Mouse (Mus musculus): ENCODE measurements around the gene Ccr10. TPM values are rescaled to one million over a fixed set of nuclear protein-coding genes. Genes with fewer than 3 reads are reported as not detected.

Ccr10 gene
- polyA plus RNA-seq, 1 experiment = 0.02 TPM

DNA sequence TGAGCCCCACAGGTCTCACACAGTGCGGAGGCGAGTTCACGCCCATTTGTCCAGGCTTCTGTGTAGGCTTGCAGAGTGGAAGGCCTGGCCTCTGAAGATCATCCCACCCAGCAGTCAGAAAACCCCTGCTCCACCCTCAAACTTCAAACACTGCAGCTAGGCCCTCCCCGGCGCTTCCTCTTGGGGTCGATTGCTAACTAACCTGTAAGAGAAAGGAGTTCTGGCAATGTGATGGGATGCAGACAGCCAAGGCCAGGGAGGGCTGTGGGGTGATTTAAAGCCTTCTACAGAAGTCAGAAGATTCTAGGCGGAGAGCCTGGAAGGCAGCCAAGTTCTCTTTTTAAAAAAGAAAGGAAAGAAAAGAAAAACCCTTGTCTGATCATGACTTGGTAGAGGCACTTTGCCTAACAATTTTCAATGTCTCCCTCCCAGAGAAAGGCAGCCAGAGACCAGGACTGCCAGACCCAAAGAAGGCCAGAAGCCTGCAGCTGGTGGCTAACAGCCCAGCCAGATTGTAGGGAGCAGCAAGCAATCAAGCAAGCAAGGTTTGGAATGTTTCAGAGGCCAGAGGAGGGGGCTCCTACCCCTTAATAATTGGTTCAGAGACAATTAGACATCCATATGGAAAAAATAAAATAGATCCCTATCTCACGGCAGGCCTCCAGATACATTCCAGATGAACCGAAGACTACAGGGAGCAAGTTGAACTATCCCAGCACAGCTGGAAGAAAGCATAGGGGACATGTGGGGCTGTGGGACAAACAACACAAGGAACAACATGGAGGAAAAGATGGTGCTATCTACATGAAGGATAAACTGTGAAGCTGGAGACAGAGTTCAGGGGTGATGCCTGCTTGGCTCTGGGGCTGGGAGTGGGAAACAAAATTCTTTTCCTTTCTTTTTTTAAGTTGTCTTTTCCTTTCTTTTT is 25.8 kb downstream of the Ccr10 start:
- Histone ChIP-seq H3K36me3 (ENCODE audit: control insufficient read depth) (no peaks in the 10 kb centered on the region), H3K4me3 (replicated peaks) (no peak overlapping the region)
- TF ChIP-seq TAL1 (IDR thresholded peaks at IDR 0.05; ENCODE audit: low read length) (no peak), GATA1 (IDR thresholded peaks at IDR 0.05; ENCODE audit: low read length) (no peak)

DNA sequence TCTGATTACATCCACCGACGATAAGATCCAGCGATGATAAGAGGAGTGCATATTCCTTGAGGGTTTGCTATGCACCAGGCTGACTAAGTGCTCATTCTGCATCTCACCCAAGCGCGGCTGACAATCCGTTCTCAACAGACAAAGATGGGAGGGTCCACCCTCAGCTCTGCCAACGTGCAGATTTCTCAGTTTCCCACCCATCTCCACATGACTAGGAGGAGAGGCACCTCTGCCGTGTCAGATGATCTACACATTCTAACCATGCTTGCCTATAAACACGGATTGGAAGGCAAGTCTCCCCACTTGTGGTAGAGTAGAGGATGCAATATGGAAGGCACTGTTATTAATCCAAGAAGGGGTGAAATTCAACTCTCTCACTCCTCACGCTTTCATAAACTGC is 26.5 kb downstream of the Ccr10 start:
- H3K4me3 ChIP-seq (replicated peaks) = no peak overlapping the region
- no peaks in the 10 kb centered on the region for H3K9me3 ChIP-seq (ENCODE audit: control insufficient read depth, low read length)
- peaks cover 21% of the 10 kb centered on the region for H3K27me3 ChIP-seq (ENCODE audit: control insufficient read depth)
- H3K36me3 ChIP-seq (ENCODE audit: control insufficient read depth) = no peaks in the 10 kb centered on the region
- peaks cover under 1% of the 10 kb centered on the region for H3K4me1 ChIP-seq (ENCODE audit: control insufficient read depth)
- TF ChIP-seq TAL1 (IDR thresholded peaks at IDR 0.05; ENCODE audit: low read length) (no peak), GATA1 (IDR thresholded peaks at IDR 0.05; ENCODE audit: low read length) (no peak)

More for the DNA sequence above, 25.8 kb downstream of the Ccr10 start:
- Histone ChIP-seq H3K27me3 (ENCODE audit: control insufficient read depth) (peaks cover 17% of the 10 kb centered on the region), H3K4me1 (ENCODE audit: control insufficient read depth) (no peaks in the 10 kb centered on the region), H3K9me3 (ENCODE audit: control insufficient read depth, low read length) (no peaks in the 10 kb centered on the region)

DNA sequence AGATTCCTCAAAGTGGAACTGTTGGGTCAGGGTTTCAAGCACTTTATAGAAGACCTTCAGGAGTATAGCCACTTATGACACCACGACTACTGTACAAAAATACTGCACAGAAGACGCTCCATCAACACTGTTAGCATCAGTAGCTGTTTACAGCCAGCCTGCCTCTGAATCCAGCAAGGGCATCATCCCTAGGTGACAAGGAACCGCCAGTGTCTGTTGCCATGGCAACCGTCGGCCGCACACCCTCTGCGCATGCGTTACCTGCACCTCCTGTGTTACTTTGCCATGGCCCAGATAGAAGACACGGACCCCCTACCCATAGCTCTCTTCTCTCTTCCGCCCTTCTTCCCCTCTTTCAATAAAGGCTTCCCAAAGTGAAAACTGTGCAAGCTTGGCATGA is 28.9 kb downstream of the Ccr10 start:
- H3K36me3 ChIP-seq (ENCODE audit: control insufficient read depth) = no peaks in the 10 kb centered on the region
- H3K9me3 ChIP-seq (ENCODE audit: control insufficient read depth, low read length) = no peaks in the 10 kb centered on the region
- peaks cover 2% of the 10 kb centered on the region for H3K4me1 ChIP-seq (ENCODE audit: control insufficient read depth)
- H3K27me3 ChIP-seq (ENCODE audit: control insufficient read depth) = peaks cover 37% of the 10 kb centered on the region
- no peak overlapping the region for H3K4me3 ChIP-seq (replicated peaks)
- TF ChIP-seq TAL1 (IDR thresholded peaks at IDR 0.05; ENCODE audit: low read length) (no peak), GATA1 (IDR thresholded peaks at IDR 0.05; ENCODE audit: low read length) (no peak)

DNA sequence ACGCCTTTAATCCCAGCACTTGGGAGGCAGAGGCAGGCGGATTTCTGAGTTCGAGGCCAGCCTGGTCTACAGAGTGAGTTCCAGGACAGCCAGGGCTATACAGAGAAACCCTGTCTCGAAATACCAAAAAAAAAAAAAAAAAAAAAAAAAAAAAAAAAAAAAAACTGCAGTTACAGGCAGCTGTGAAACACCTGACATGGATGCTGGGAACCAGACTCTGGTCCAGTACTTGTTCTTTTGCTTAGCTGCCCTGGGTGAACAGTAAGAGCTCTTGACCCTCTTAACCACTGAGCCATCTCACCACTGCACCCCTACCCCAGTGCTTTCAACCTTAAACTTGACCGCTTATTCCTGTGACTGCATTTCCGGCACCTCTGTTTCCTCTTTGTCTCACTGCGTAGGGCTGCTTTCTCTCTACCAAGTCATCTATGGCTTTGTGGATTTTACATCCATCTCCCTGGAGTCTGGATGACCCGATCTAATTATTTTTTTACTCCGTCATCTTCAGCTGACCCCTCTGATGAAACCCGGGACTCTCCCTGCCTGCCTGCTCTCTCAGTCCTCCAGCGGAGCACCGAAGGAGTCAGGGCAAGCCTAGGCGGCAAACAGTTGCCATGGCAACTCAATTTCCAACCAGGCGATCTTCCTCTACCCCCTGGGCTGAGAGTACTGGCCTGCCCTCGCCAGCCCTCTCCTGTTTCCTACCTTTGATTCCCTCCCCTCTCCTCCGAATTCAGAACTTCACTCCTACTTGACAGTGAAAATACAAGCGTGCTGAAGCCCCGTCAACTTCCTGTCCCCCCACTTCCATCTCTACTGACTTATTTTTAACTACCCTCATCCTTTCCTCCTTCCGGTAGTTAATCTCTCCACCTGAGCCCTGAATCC is 31.7 kb downstream of the Ccr10 start:
- peaks cover 57% of the 10 kb centered on the region for H3K27me3 ChIP-seq (ENCODE audit: control insufficient read depth)
- peaks cover 6% of the 10 kb centered on the region for H3K4me1 ChIP-seq (ENCODE audit: control insufficient read depth)
- H3K36me3 ChIP-seq (ENCODE audit: control insufficient read depth) = no peaks in the 10 kb centered on the region
- no peak overlapping the region for H3K4me3 ChIP-seq (replicated peaks)
- TF ChIP-seq GATA1 (IDR thresholded peaks at IDR 0.05; ENCODE audit: low read length) = no peak
- no peak for TF ChIP-seq TAL1 (IDR thresholded peaks at IDR 0.05; ENCODE audit: low read length)
- H3K9me3 ChIP-seq (ENCODE audit: control insufficient read depth, low read length) = no peaks in the 10 kb centered on the region

DNA sequence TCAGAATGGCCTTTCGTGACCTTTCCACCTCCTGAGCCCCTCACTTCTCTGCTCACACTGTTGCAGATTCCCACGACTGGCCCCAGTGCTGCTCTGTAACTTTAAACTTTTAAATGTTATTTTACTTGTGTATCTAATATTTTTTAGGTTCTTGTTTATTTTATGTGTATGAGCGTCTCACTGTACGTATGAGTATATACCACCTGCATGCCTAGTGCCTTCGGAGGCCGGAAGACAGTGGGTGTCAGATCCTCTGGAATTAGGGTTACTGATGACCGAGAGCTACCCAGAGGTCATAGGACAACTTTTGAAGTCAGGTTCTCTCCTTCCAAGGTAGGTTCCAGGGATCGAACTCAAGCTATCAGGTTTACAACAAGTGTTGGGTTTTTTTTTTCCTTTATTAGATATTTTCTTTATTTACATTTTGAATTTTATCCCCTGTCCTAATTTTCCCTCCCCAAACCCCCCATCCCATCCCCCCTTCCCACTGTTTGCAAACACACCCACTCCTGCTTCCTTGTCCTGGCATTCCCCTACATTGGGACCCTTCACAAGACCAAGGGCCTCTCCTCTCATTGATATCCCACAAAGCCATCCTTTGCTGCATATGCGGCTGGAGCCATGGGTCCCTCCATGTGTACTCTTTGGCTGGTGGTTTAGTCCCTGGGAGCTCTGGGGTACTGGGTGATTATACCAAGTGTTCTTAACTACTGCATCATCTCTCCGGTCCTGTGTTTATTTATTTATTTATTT is 32.9 kb downstream of the Ccr10 start:
- no peak for TF ChIP-seq GATA1 (IDR thresholded peaks at IDR 0.05; ENCODE audit: low read length)
- TF ChIP-seq TAL1 (IDR thresholded peaks at IDR 0.05; ENCODE audit: low read length) = no peak
- Histone ChIP-seq H3K27me3 (ENCODE audit: control insufficient read depth) (peaks cover 66% of the 10 kb centered on the region), H3K4me3 (replicated peaks) (no peak overlapping the region), H3K9me3 (ENCODE audit: control insufficient read depth, low read length) (no peaks in the 10 kb centered on the region), H3K36me3 (ENCODE audit: control insufficient read depth) (no peaks in the 10 kb centered on the region), H3K4me1 (ENCODE audit: control insufficient read depth) (peaks cover 7% of the 10 kb centered on the region)

DNA sequence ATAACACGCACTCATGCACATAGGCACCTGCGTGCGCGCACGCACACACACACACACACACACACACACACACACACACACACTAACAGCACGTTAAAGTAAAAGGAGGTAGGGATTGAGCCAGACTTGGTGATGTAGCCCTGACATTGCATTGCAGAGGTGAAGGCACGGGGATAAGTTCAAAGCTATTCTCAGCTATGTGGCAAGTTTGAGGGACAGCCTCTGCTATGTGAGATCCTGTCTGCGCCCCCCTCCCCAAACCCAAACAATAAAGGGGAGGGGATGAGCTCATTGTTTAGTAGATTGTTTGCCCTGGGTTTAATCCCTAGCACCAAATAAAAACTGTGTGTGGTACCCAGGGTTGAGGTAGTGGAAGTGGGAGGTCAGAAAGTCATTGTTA is 34.2 kb downstream of the Ccr10 start:
- Histone ChIP-seq H3K4me3 (replicated peaks) (no peak overlapping the region), H3K27me3 (ENCODE audit: control insufficient read depth) (peaks cover 66% of the 10 kb centered on the region), H3K36me3 (ENCODE audit: control insufficient read depth) (no peaks in the 10 kb centered on the region), H3K9me3 (ENCODE audit: control insufficient read depth, low read length) (no peaks in the 10 kb centered on the region), H3K4me1 (ENCODE audit: control insufficient read depth) (peaks cover 7% of the 10 kb centered on the region)
- TF ChIP-seq TAL1 (IDR thresholded peaks at IDR 0.05; ENCODE audit: low read length) (no peak), GATA1 (IDR thresholded peaks at IDR 0.05; ENCODE audit: low read length) (no peak)

DNA sequence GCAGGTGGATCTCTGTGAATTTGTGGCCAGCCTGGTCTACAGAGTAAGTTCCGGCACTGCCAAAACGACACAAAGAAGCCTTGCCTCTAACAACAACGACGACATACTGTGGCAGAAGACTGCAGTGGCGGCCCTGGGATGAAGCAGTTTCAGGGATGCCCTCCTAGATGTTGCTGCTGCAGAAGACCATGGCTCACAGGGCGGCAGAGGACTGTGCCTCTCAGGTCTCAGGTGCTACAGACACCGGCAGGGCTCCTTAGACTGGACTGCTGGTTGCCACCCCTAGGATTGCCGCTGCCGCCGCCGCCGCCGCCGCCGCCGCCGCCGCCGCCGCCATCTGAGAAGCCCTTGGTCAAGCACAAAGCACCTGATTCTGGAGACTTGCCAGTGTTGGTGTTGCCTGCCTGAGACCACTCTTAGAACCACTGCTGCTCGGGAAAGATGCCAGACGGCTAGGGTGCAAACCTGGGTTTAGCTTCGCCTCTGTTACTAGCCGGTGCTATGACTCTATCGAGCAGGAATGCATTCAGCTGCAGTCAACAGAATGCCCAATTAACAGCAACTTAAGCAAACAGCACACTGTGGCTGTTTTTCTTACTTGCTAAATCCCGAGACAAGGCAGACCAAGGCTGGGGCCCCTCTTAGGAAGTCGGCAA is 35.0 kb downstream of the Ccr10 start:
- Histone ChIP-seq H3K4me3 (replicated peaks) (no peak overlapping the region), H3K27me3 (ENCODE audit: control insufficient read depth) (peaks cover 66% of the 10 kb centered on the region), H3K4me1 (ENCODE audit: control insufficient read depth) (peaks cover 7% of the 10 kb centered on the region), H3K36me3 (ENCODE audit: control insufficient read depth) (no peaks in the 10 kb centered on the region), H3K9me3 (ENCODE audit: control insufficient read depth, low read length) (no peaks in the 10 kb centered on the region)
- TF ChIP-seq TAL1 (IDR thresholded peaks at IDR 0.05; ENCODE audit: low read length) (no peak), GATA1 (IDR thresholded peaks at IDR 0.05; ENCODE audit: low read length) (no peak)

DNA sequence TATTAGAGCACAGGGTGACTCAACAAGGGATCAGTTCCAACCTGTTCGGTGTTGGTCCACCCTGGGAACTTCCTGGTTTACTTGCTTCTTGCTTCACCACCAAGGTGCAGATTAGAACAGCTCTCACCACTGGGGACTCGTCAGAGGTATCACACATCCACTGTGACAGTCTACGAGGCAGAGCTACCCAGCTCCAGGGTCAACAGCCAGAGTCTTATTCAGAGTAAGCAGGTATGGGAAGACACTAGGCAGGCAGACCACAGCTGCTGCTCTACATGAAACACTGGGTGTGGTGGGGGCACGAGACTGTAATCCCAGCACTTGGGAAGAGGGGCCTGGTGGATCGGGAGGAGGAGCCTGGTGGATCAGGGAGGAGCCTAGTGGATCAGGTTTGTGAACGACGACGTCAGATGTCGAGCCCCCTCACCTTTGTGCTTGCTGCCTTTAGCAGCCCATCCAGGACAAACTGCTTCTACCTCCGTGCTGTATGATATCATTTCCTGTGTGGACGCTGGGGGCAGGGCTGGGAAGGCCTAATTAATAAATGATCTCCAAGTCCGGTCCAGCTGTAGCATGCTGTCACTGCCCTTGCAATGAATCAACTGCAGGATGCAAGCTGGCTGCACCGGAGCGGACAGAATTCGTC is 36.6 kb downstream of the Ccr10 start:
- no peak overlapping the region for H3K4me3 ChIP-seq (replicated peaks)
- H3K27me3 ChIP-seq (ENCODE audit: control insufficient read depth) = peaks cover 60% of the 10 kb centered on the region
- no peak for TF ChIP-seq TAL1 (IDR thresholded peaks at IDR 0.05; ENCODE audit: low read length)
- no peak for TF ChIP-seq GATA1 (IDR thresholded peaks at IDR 0.05; ENCODE audit: low read length)

More for the DNA sequence above, 36.6 kb downstream of the Ccr10 start:
- H3K4me1 ChIP-seq (ENCODE audit: control insufficient read depth) = peaks cover 5% of the 10 kb centered on the region
- H3K9me3 ChIP-seq (ENCODE audit: control insufficient read depth, low read length) = no peaks in the 10 kb centered on the region
- H3K36me3 ChIP-seq (ENCODE audit: control insufficient read depth) = no peaks in the 10 kb centered on the region

All from erythroblast, embryonic 14.5 days (primary cell).